Mouse (Mus musculus) brain, embryonic 18.5 days (tissue): ENCODE measurements at regions not wholly inside any gene's neighbourhood (a gene's known extent, or its start where the extent isn't known, plus 50 kb on each side); places are given as distances from the start of the nearest gene placed in this dataset.
"Not testable (repeated sequence)": the region's sequence is repeated elsewhere in the genome, so short reads cannot be mapped to it uniquely, and the experiment has no call there.

Experiments used
- DNase-seq: peaks from one replicate; pipeline ENCODE4 v3.0.0-alpha.2; 2012; ENCODE audit warnings: low read depth, low spot score

- DNase-seq, result no peak
Measured at GRCm38 (mm10) chr2:98112023-98112422, 550.0 kb upstream of the Gm10801 start.

GRCm38 (mm10) chr2:98123441-98123840, 538.6 kb upstream of the Gm10801 start:
- DNase-seq, result no peak

GRCm38 (mm10) chr2:98124646-98125045, 537.4 kb upstream of the Gm10801 start:
- peak; percentile 55 for DNase-seq

- not testable (repeated sequence) for DNase-seq
Measured at GRCm38 (mm10) chr2:98140461-98140860, 521.6 kb upstream of the Gm10801 start.

- no peak for DNase-seq
Measured at GRCm38 (mm10) chr2:98143711-98144110, 518.3 kb upstream of the Gm10801 start.
